Mouse (Mus musculus) olfactory bulb, adult 2 months (tissue): Measurements from ENCODE around the gene Slc39a1. TPM values are rescaled to one million over a fixed set of nuclear protein-coding genes. Genes with fewer than 3 reads are reported as not detected.

Experiments
- H3K27ac ChIP-seq: fragments of 200-500 bp; 2 replicates; pipeline ENCODE4 v1.5.1; 2012; ENCODE audit warnings: low read depth, low read length; ENCODE audit not compliant: insufficient read depth
- H3K4me1 ChIP-seq: fragments of 200-500 bp; 2 replicates; pipeline ENCODE4 v1.6.1; 2012; ENCODE audit warnings: low read length; ENCODE audit not compliant: control insufficient read depth, insufficient read depth
- H3K4me3 ChIP-seq: fragments of 200-500 bp; 2 replicates; pipeline ENCODE4 v1.5.1; 2012; ENCODE audit warnings: mild to moderate bottlenecking, low read depth, low read length, moderate library complexity; ENCODE audit not compliant: insufficient read depth
- CTCF ChIP-seq: fragments of 200-500 bp; IDR thresholded peaks from 2 replicates; pipeline ENCODE4 v1.5.1; 2012; ENCODE audit warnings: low read depth, mild to moderate bottlenecking, low read length, moderate library complexity; ENCODE audit not compliant: insufficient read depth
- POLR2A ChIP-seq: fragments of 200-500 bp; IDR thresholded peaks from 2 replicates; pipeline ENCODE4 v1.6.1; 2012; ENCODE audit warnings: mild to moderate bottlenecking, low read depth, low read length, moderate library complexity; ENCODE audit not compliant: insufficient read depth
- WGBS: fragments of 180-500 bp; shearing (Covaris S2); methylation state at CpG from one replicate; pipeline ENCODE4 v1.1.7; 2018; 5-methylcytosine and 5-hydroxymethylcytosine counted together
- polyA plus RNA-seq: library from polyadenylated mRNA; stranded (reverse); fragments of >200 nt; gene quantifications from 2 replicates; pipeline ENCODE4 v1.2.4, GENCODE M21; 2012; ENCODE audit warnings: low replicate concordance; ENCODE audit not compliant: missing spikeins, insufficient read depth, insufficient read length

Slc39a1 gene
- polyA plus RNA-seq, 1 experiment = not detected

DNA sequence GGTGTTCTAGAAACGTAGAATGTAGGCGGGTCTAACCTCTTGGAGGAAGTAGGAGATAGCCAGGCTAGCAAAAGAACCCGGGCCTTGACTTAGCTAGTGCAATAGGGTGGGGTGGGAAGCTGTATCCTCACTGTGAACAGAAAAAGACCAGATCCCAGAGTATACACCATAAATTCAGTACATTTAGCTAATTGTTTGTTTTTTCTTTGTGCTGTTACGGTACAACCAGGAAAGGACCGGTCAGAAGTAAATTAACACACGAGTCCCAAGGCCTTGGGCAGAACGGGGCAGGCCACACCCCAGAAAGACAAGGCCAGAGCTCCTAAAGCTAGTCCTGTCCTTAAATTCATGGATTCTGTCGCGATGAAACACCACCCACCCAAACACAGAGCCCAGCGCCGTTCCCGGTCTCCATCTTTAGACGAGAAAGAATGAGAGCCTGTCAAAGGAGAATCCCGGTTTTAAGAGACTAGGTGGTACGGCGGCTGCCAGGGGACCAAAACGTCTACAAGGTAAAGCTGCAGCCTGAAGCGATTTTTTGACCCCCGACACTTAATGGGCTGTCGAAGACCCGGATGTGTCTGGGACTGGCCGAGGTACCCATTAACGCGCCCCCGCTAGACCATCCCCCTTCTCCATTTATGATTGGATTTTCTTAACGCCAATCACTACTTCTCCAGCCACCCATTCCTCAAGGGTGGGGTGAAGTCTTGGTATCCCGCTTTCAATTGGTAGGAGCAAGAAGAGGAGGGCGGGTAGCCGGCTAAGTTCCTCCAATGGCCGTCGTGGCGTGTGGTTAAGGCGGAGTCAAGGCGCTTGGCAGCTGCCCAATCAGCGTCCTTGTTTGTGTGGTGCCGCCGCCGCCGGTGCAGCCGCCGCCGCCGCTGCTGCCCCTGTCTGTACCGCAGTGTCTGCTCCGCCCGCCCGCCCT is 44.6 kb downstream of the Slc39a1 start, which contains the start of gene Gatad2b:
Gene Gatad2b, plus strand, starts transcription at position 834 of the 931 bp plus-strand sequence.
- no peaks in the 10 kb centered on the region for H3K4me1 ChIP-seq
- under 1% methylated on average over 43 of the region's 47 CpGs for WGBS
- TF ChIP-seq POLR2A (peak; percentile 43; the same call in 1 of the 2 replicates), CTCF (no peak)
- peak within 1 kb of the TSS; percentile 98 for H3K27ac ChIP-seq
- H3K4me3 ChIP-seq = peak within 1 kb of the TSS; percentile 97

DNA sequence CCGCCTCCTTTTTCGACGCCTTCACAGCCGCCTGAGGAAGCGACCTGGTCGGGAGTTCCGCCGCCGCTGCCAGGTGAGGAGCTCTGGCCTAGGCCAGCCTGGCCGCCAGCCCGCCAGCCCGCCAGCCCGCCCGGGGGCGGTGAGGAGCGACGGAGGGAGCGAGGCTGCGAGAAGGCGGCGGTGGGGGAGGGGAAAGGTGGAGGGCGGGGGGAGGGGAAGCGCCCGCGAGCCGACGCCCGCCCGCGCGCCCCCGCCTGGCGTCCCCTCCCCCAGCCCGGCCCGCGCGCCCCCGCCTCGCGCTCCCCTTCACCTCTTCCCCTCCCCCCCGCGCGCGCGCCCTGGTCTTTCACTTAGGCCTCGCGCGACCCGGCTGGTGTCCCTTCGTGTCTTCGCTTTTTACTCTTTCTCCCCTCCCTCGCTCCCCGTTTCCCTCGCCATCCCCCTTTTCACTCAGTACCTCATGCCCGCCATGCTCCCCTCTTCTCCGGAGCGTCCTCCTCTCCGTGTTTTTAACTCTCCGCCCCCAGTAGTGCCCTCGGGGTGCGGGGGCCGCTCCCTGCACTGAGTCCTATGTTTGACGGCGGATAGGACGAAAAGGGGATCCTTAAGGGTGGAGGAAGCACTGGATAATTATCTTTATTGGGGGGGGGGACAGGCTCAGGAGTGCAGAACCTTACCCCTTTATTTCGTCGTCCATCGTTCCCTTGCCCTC is 45.5 kb downstream of the Slc39a1 start:
- no peak for TF ChIP-seq CTCF
- no peak for TF ChIP-seq POLR2A
- no peaks in the 10 kb centered on the region for H3K4me1 ChIP-seq
- H3K4me3 ChIP-seq = peak overlapping the region; percentile 97
- peak overlapping the region; percentile 80; the same call in 1 of the 2 replicates for H3K27ac ChIP-seq
- under 1% methylated on average over 51 of the region's 68 CpGs for WGBS

DNA sequence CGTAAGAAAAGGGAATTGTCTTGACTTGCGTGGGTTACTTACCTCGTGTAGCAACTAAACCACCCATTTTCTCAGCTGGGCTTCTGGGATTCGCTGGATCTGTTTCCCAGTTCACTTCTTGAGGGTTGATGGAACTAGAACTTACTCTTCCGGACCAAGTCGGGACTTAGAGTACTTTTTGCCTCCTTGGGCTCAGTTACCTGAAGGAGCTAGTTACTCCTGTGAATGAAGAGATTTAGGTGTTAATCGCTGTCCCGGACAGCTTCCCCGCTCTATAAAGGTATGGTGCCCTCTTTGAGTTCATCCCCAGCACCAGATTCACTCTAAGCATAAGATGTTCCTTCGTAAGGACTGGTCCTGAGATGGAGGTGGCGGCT is 46.1 kb downstream of the Slc39a1 start:
- WGBS = 2% methylated on average over 11 of the region's 11 CpGs
- Histone ChIP-seq H3K4me3 (peak overlapping the region; percentile 97), H3K27ac (0 out of 2 replicates have a peak overlapping the region, but pooled peaks have one; percentile 54), H3K4me1 (no peaks in the 10 kb centered on the region)
- no peak for TF ChIP-seq POLR2A
- TF ChIP-seq CTCF = no peak

DNA sequence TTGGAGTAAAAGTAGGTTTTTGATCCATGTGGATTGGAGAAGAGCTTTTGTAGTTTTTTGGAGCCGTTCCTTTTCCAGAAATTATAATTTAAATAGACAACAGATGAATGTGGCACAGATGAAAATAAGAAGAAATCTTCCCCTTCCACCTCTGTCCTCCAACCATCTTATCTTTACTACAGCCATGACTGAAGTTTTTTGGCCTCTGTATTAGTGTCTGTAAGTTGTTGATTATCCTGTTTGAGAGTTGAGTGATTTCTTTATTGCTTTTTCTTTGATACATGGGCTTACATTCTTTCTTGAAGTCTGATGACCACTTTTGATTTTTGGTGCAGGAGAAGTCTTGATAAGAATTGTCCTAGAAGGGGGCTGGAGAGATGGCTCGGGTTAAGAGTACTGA is 46.7 kb downstream of the Slc39a1 start:
- no peak overlapping the region for H3K4me3 ChIP-seq
- no peaks in the 10 kb centered on the region for H3K4me1 ChIP-seq
- WGBS = 38% methylated on average over 2 of the region's 2 CpGs
- no peak for TF ChIP-seq POLR2A
- no peak for TF ChIP-seq CTCF
- no peak overlapping the region for H3K27ac ChIP-seq

Other genes with a start within 250 kb of the Slc39a1 start
- gene Hax1, start 249.4 kb upstream of the Slc39a1 start, polyA plus RNA-seq = not detected in 2 replicates
- not detected in 2 replicates for gene 4933434E20Rik, start 196.5 kb upstream of the Slc39a1 start, polyA plus RNA-seq
- 263 TPM in 1 of 2 replicates, not detected in the other for gene Ubap2l, start 195.5 kb upstream of the Slc39a1 start, polyA plus RNA-seq
- gene Tpm3, start 175.5 kb upstream of the Slc39a1 start, polyA plus RNA-seq = 441 TPM in 1 of 2 replicates, not detected in the other
- not detected in 2 replicates for gene Nup210l, start 144.0 kb upstream of the Slc39a1 start, polyA plus RNA-seq
- 2,782 TPM in 1 of 2 replicates, not detected in the other for gene Rps27, start 34.5 kb upstream of the Slc39a1 start, polyA plus RNA-seq
- not detected in 2 replicates for gene Rab13, start 34.5 kb upstream of the Slc39a1 start, polyA plus RNA-seq
- gene Jtb, start 16.6 kb upstream of the Slc39a1 start, polyA plus RNA-seq = not detected in 2 replicates
- gene Creb3l4, start 4.7 kb upstream of the Slc39a1 start, polyA plus RNA-seq = not detected in 2 replicates
- not detected in 2 replicates for gene Crtc2, start 6.0 kb downstream of the Slc39a1 start, polyA plus RNA-seq
- not detected in 2 replicates for gene Dennd4b, start 17.0 kb downstream of the Slc39a1 start, polyA plus RNA-seq
- 118 TPM in 1 of 2 replicates, not detected in the other for gene Gatad2b, start 45.0 kb downstream of the Slc39a1 start, polyA plus RNA-seq
- not detected in 2 replicates for gene Slc27a3, start 141.8 kb downstream of the Slc39a1 start, polyA plus RNA-seq
- gene Ints3, start 185.4 kb downstream of the Slc39a1 start, polyA plus RNA-seq = not detected in 2 replicates
- not detected in 2 replicates for gene Npr1, start 217.7 kb downstream of the Slc39a1 start, polyA plus RNA-seq
- not detected in 2 replicates for gene Ilf2, start 228.0 kb downstream of the Slc39a1 start, polyA plus RNA-seq
- not detected in 2 replicates for gene Snapin, start 242.9 kb downstream of the Slc39a1 start, polyA plus RNA-seq